In genomic region chr1:184851741-184852618, GRCm38 (mm10) we compare ENCODE assay signal across 8 mouse cellular contexts. TPM values are rescaled to one million over a fixed set of nuclear protein-coding genes. Genes with fewer than 3 reads are reported as not detected.
DNase-seq lines count a peak whose midpoint lies in the region; ATAC-seq and TF ChIP-seq lines count a peak whose summit lies in the region.

No protein-coding gene starts in this region.

- H3K4me3 ChIP-seq in MEL (ENCODE audit: control insufficient read depth in 1 of 2, insufficient read depth in 1 of 2, low read depth in 2 of 2, low read length in 2 of 2): peak overlapping the region in 1 of 2 experiments; percentile 9; a peak in 1 of 4 replicates
- H3K4me3 ChIP-seq in forebrain, embryonic 16.5 days (replicated peaks; ENCODE audit: low read length): peak overlapping the region; percentile 25
- peak overlapping the region; percentile 17 for H3K4me3 ChIP-seq in lung, adult 2 months (replicated peaks; ENCODE audit: extremely low read depth, low read depth, low read length)
- peak overlapping the region; percentile 25 for H3K4me3 ChIP-seq in neural tube, embryonic 15.5 days (replicated peaks)

- H3K9ac ChIP-seq in MEL (ENCODE audit: control insufficient read depth, low read depth, low read length, poor library complexity, severe bottlenecking): no peak overlapping the region
- H3K9ac ChIP-seq in forebrain, embryonic 16.5 days (replicated peaks; ENCODE audit: low read depth, low read length): 0 out of 2 replicates have a peak overlapping the region, but pooled peaks have one; percentile 32
- H3K9ac ChIP-seq in neural tube, embryonic 15.5 days (replicated peaks): peak overlapping the region; percentile 32; the same call in 1 of the 2 replicates

- peak; percentile 5 for TF ChIP-seq RAD21 in MEL (IDR thresholded peaks at IDR 0.05; ENCODE audit: low read depth, low read length)

- peak overlapping the region; percentile 48 for H3K4me2 ChIP-seq in forebrain, embryonic 16.5 days (ENCODE audit: low read length)
- peak overlapping the region; percentile 58 for H3K4me2 ChIP-seq in neural tube, embryonic 15.5 days

- TF ChIP-seq CTCF in MEL (IDR thresholded peaks at IDR 0.05 in 2 of 3, conservative IDR thresholded peaks at IDR 0.05 in 1 of 3; ENCODE audit: control insufficient read depth in 1 of 3, insufficient read depth in 1 of 3, low read depth in 2 of 3, low read length in 3 of 3, poor library complexity in 1 of 3, severe bottlenecking in 1 of 3): peak; percentile 47 to 59 (median 51)
- TF ChIP-seq CTCF in lung, adult 2 months (IDR thresholded peaks at IDR 0.05; ENCODE audit: insufficient read depth, low read length): peak; percentile 63

- 12% methylated on average over 31 of the region's 31 CpGs for WGBS in forebrain, embryonic 16.5 days
- 8% methylated on average over 31 of the region's 31 CpGs for WGBS in lung, adult 2 months
- WGBS in neural tube, embryonic 15.5 days: 18% methylated on average over 31 of the region's 31 CpGs

- no peak for TF ChIP-seq POLR2A in MEL (IDR thresholded peaks at IDR 0.05; ENCODE audit: control insufficient read depth in 1 of 2, insufficient read depth in 1 of 2, low read depth in 1 of 2, low read length in 2 of 2, poor library complexity in 1 of 2)
- peak; percentile 58; the same call in 1 of the 2 replicates for TF ChIP-seq POLR2A in lung, adult 2 months (IDR thresholded peaks at IDR 0.05; ENCODE audit: borderline replicate concordance, extremely low read depth, low read depth, low read length)

- peak; percentile 72 for DNase-seq in MEL (ENCODE audit: low read depth, low spot score)
- peak; percentile 74 to 83 for DNase-seq in cerebellum, adult 18-20 months
- DNase-seq in heart, postnatal 36 days: peak; percentile 75 to 81
- peak; percentile 59 to 86 for DNase-seq in layer of hippocampus, adult 18-20 months (ENCODE audit: low spot score in 2 of 2)
- DNase-seq in lung, adult 2 months: peak; percentile 62
- DNase-seq in thymus, adult 18-20 months: peak; percentile 34 to 49

- ATAC-seq in forebrain, embryonic 16.5 days: peak; percentile 95
- ATAC-seq in neural tube, embryonic 15.5 days (ENCODE audit: low FRiP score): peak; percentile 93

- no peaks in the 10 kb centered on the region for H3K9me3 ChIP-seq in MEL (replicated peaks; ENCODE audit: insufficient read depth, low read length)
- H3K9me3 ChIP-seq in forebrain, embryonic 16.5 days (ENCODE audit: control insufficient read depth, low read length): no peaks in the 10 kb centered on the region
- H3K9me3 ChIP-seq in neural tube, embryonic 15.5 days (replicated peaks): no peaks in the 10 kb centered on the region

- no peak for TF ChIP-seq EP300 in MEL (IDR thresholded peaks at IDR 0.05; ENCODE audit: low read depth in 1 of 2, low read length in 2 of 2)

- H3K79me2 ChIP-seq in MEL (ENCODE audit: control insufficient read depth, insufficient read depth, low read length, poor library complexity): no peaks in the 10 kb centered on the region

- H3K27me3 ChIP-seq in MEL (ENCODE audit: control insufficient read depth in 1 of 2, insufficient read depth in 2 of 2, low read length in 2 of 2): no peaks in the 10 kb centered on the region
- H3K27me3 ChIP-seq in forebrain, embryonic 16.5 days (replicated peaks; ENCODE audit: control insufficient read depth, insufficient read depth, low read length): 0 out of 2 replicates have a peak, but pooled peaks cover under 1% of the 10 kb centered on the region
- peaks cover 22% of the 10 kb centered on the region for H3K27me3 ChIP-seq in neural tube, embryonic 15.5 days (replicated peaks)

- intact Hi-C loops in heart, postnatal 36 days (cut with DNase I): loop anchor here (2.0 to 5.0 kb wide), 3 partner anchors 27 to 340 kb away; no protein-coding TSS in a partner anchor

- H3K27ac ChIP-seq in MEL (ENCODE audit: control insufficient read depth, low read depth, low read length): no peak overlapping the region
- H3K27ac ChIP-seq in forebrain, embryonic 16.5 days (ENCODE audit: low read length): no peak overlapping the region
- peak overlapping the region; percentile 63; the same call in 1 of the 2 replicates for H3K27ac ChIP-seq in neural tube, embryonic 15.5 days (replicated peaks)

- H3K36me3 ChIP-seq in MEL (ENCODE audit: control insufficient read depth in 1 of 2, insufficient read depth in 2 of 2, low read length in 2 of 2): peaks cover 0 to 6% of the 10 kb centered on the region in 2 experiments; a peak in 1 of 4 replicates
- H3K36me3 ChIP-seq in forebrain, embryonic 16.5 days (ENCODE audit: control insufficient read depth, insufficient read depth): no peaks in the 10 kb centered on the region
- no peaks in the 10 kb centered on the region for H3K36me3 ChIP-seq in neural tube, embryonic 15.5 days

- H3K4me1 ChIP-seq in MEL (ENCODE audit: control insufficient read depth in 1 of 2, insufficient read depth in 2 of 2, low read length in 2 of 2): peaks cover 3 to 7% of the 10 kb centered on the region in 2 experiments; a peak in 3 of 4 replicates
- peaks cover 11% of the 10 kb centered on the region for H3K4me1 ChIP-seq in forebrain, embryonic 16.5 days (replicated peaks; ENCODE audit: control insufficient read depth, insufficient read depth, low read length)
- peaks cover 15% of the 10 kb centered on the region for H3K4me1 ChIP-seq in lung, adult 2 months (ENCODE audit: control insufficient read depth, insufficient read depth, low read length)
- peaks cover 16% of the 10 kb centered on the region for H3K4me1 ChIP-seq in neural tube, embryonic 15.5 days

TF ChIP-seq in MEL, 35 proteins besides CTCF, POLR2A, EP300 and RAD21:
- TF ChIP-seq E2F4 (IDR thresholded peaks at IDR 0.05; ENCODE audit: borderline replicate concordance, low read depth, low read length): no peak
- TF ChIP-seq HCFC1 (IDR thresholded peaks at IDR 0.05; ENCODE audit: low read depth, low read length): no peak
- TF ChIP-seq USF1 (IDR thresholded peaks at IDR 0.05; ENCODE audit: low read depth, low read length): no peak
- TF ChIP-seq MAZ (IDR thresholded peaks at IDR 0.05; ENCODE audit: low read depth, low read length): no peak
- TF ChIP-seq BHLHE40 (IDR thresholded peaks at IDR 0.05; ENCODE audit: borderline replicate concordance, low read depth, low read length): peak; percentile 48; the same call in 1 of the 2 replicates
- peak; percentile 46 for TF ChIP-seq SMC3 (IDR thresholded peaks at IDR 0.05; ENCODE audit: low read depth, low read length)
- no peak for TF ChIP-seq POLR2AphosphoS2 (IDR thresholded peaks at IDR 0.05; ENCODE audit: low read length)

RNA-seq across cellular contexts. Expression of gene Marc2, which starts 5.7 kb away (rescaled TPM):
- 97.6 and 99.4 TPM in 2 replicates for total RNA-seq in MEL (2012; rRNA removed)
- polyA plus RNA-seq in MEL (2012; ENCODE audit: insufficient read depth in 1 of 2, insufficient read length in 2 of 2, low read depth in 1 of 2, low replicate concordance in 2 of 2, missing spikeins in 1 of 2): 100 to 1,000 TPM in 1 of 2 experiments, not detected in 1; 281 TPM
- 105 and 106 TPM in 2 replicates for polyA plus RNA-seq in forebrain, embryonic 16.5 days (2015; fragmentation: Nextera tagmentation; extraction: Ambion mirVana)
- total RNA-seq in heart, postnatal 36 days (2021): 100 to 1,000 TPM; 127 to 136 TPM
- total RNA-seq in layer of hippocampus, adult 18-20 months (2021): 100 to 1,000 TPM; 117 to 122 TPM
- 73.3 and 79.9 TPM in 2 replicates for polyA plus RNA-seq in lung, adult 2 months (2012; rRNA removed)
- 113 and 133 TPM in 2 replicates for polyA plus RNA-seq in neural tube, embryonic 15.5 days (2015; fragmentation: Nextera tagmentation; extraction: Ambion mirVana)

RNA-seq across cellular contexts. Expression of gene C130074G19Rik, which starts 31.0 kb away (rescaled TPM):
- total RNA-seq in MEL (2012; rRNA removed): not detected in 2 replicates
- not detected for polyA plus RNA-seq in MEL (2012; ENCODE audit: insufficient read depth in 1 of 2, insufficient read length in 2 of 2, low read depth in 1 of 2, low replicate concordance in 2 of 2, missing spikeins in 1 of 2)
- polyA plus RNA-seq in forebrain, embryonic 16.5 days (2015; fragmentation: Nextera tagmentation; extraction: Ambion mirVana): 0.92 and 1.3 TPM in 2 replicates
- 10 to 100 TPM; 18.0 to 19.0 TPM for total RNA-seq in heart, postnatal 36 days (2021)
- total RNA-seq in layer of hippocampus, adult 18-20 months (2021): 1 to 10 TPM; 7.1 to 8.8 TPM
- polyA plus RNA-seq in lung, adult 2 months (2012; rRNA removed): 23.9 and 31.7 TPM in 2 replicates
- 1.0 and 1.3 TPM in 2 replicates for polyA plus RNA-seq in neural tube, embryonic 15.5 days (2015; fragmentation: Nextera tagmentation; extraction: Ambion mirVana)

RNA-seq across cellular contexts. Expression of gene Marc1, which starts 40.9 kb away (rescaled TPM):
- 0.08 TPM in 1 of 2 replicates, not detected in the other for total RNA-seq in MEL (2012; rRNA removed)
- polyA plus RNA-seq in MEL (2012; ENCODE audit: insufficient read depth in 1 of 2, insufficient read length in 2 of 2, low read depth in 1 of 2, low replicate concordance in 2 of 2, missing spikeins in 1 of 2): under 1 TPM in 1 of 2 experiments, not detected in 1; 0.10 TPM
- 0.12 TPM in 1 of 2 replicates, not detected in the other for polyA plus RNA-seq in forebrain, embryonic 16.5 days (2015; fragmentation: Nextera tagmentation; extraction: Ambion mirVana)
- not detected for total RNA-seq in heart, postnatal 36 days (2021)
- total RNA-seq in layer of hippocampus, adult 18-20 months (2021): under 1 TPM in 1 of 2 experiments, not detected in 1; 0.25 TPM
- polyA plus RNA-seq in lung, adult 2 months (2012; rRNA removed): 1.2 and 1.6 TPM in 2 replicates
- 0.36 TPM in 1 of 2 replicates, not detected in the other for polyA plus RNA-seq in neural tube, embryonic 15.5 days (2015; fragmentation: Nextera tagmentation; extraction: Ambion mirVana)

Comparison
In these comparisons a context has a peak if more than half of its experiments do, and no peak if none do; other contexts are left out.
1. RNA of gene C130074G19Rik, which starts 31.0 kb away (polyA plus RNA-seq): 23.9 to 31.7 TPM in lung, adult 2 months; 0.92 to 1.3 TPM in forebrain, embryonic 16.5 days, 1.0 to 1.3 TPM in neural tube, embryonic 15.5 days and not detected in MEL; every median in the first group is over 10 times any median in the second.
2. Peak in every context shown above with its lines, with median percentiles within 50 percentile points of each other: DNase-seq.